Mouse (Mus musculus): ENCODE measurements around the gene Brip1. TPM values are rescaled to one million over a fixed set of nuclear protein-coding genes. Genes with fewer than 3 reads are reported as not detected.

Gene Brip1
- polyA plus RNA-seq, 1 experiment from 2014 or later = 4.9 TPM

- no peak for ATAC-seq
- H3K9ac ChIP-seq (ENCODE audit: low read depth, low read length) = no peak overlapping the region
- no peaks in the 10 kb centered on the region for H3K9me3 ChIP-seq (ENCODE audit: control insufficient read depth)
- H3K4me1 ChIP-seq (replicated peaks; ENCODE audit: control insufficient read depth, insufficient read depth, low read length) = no peaks in the 10 kb centered on the region
- TF ChIP-seq CTCF (IDR thresholded peaks at IDR 0.05; ENCODE audit: low read depth) = no peak
- H3K27ac ChIP-seq (ENCODE audit: low read depth, low read length) = no peak overlapping the region
- no peak overlapping the region for H3K4me3 ChIP-seq (ENCODE audit: low read depth, low read length)
- H3K36me3 ChIP-seq (ENCODE audit: control insufficient read depth, insufficient read depth) = no peaks in the 10 kb centered on the region
- H3K4me2 ChIP-seq (replicated peaks; ENCODE audit: low read depth) = no peak overlapping the region
- no peaks in the 10 kb centered on the region for H3K27me3 ChIP-seq (replicated peaks; ENCODE audit: control insufficient read depth, insufficient read depth, low read length)
These were observed 112.2 kb downstream of the Brip1 start for GRCm38 (mm10) chr11:86088815-86089214.

- H3K4me2 ChIP-seq (replicated peaks; ENCODE audit: low read depth) = no peak overlapping the region
- H3K36me3 ChIP-seq (ENCODE audit: control insufficient read depth, insufficient read depth) = no peaks in the 10 kb centered on the region
- H3K4me3 ChIP-seq (ENCODE audit: low read depth, low read length) = no peak overlapping the region
- 68% methylated on average over 4 of the region's 4 CpGs for WGBS
- no peaks in the 10 kb centered on the region for H3K9me3 ChIP-seq (ENCODE audit: control insufficient read depth)
- ATAC-seq = no peak
- TF ChIP-seq CTCF (IDR thresholded peaks at IDR 0.05; ENCODE audit: low read depth) = no peak
- H3K4me1 ChIP-seq (replicated peaks; ENCODE audit: control insufficient read depth, insufficient read depth, low read length) = no peaks in the 10 kb centered on the region
- H3K27me3 ChIP-seq (replicated peaks; ENCODE audit: control insufficient read depth, insufficient read depth, low read length) = no peaks in the 10 kb centered on the region
- H3K9ac ChIP-seq (ENCODE audit: low read depth, low read length) = no peak overlapping the region
- no peak overlapping the region for H3K27ac ChIP-seq (ENCODE audit: low read depth, low read length)
These were observed 116.5 kb downstream of the Brip1 start for GRCm38 (mm10) chr11:86084522-86084921.

- no peak for TF ChIP-seq CTCF (IDR thresholded peaks at IDR 0.05; ENCODE audit: low read depth)
- Histone ChIP-seq H3K27ac (ENCODE audit: low read depth, low read length) (no peak overlapping the region), H3K9ac (ENCODE audit: low read depth, low read length) (no peak overlapping the region), H3K4me1 (replicated peaks; ENCODE audit: control insufficient read depth, insufficient read depth, low read length) (no peaks in the 10 kb centered on the region), H3K9me3 (ENCODE audit: control insufficient read depth) (no peaks in the 10 kb centered on the region), H3K36me3 (ENCODE audit: control insufficient read depth, insufficient read depth) (no peaks in the 10 kb centered on the region), H3K4me2 (replicated peaks; ENCODE audit: low read depth) (no peak overlapping the region), H3K4me3 (ENCODE audit: low read depth, low read length) (no peak overlapping the region), H3K27me3 (replicated peaks; ENCODE audit: control insufficient read depth, insufficient read depth, low read length) (no peaks in the 10 kb centered on the region)
- WGBS = 86% methylated on average over 8 of the region's 8 CpGs
- no peak for ATAC-seq
These were observed 123.0 kb downstream of the Brip1 start for GRCm38 (mm10) chr11:86078025-86078424.

DNA sequence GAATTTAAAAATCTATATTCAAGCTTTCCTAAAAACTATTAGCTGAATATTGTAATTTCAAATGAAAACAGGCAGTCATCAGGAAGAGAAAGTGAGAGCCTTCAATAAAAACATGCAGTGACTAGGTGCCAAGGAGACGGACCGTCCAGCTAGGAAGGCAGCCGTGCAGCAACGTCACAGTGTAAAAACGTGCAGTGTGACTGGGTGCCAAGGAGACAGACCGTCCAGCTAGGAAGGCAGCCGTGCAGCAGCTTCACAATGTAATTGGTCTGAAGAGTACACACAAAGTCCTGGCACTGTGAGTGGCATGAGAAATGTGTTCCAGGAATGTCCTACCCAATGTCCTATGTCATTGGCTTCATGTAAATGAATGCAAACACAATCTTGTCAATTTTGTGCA, 124.0 kb downstream of the Brip1 start:
- H3K27ac ChIP-seq (ENCODE audit: low read depth, low read length) = no peak overlapping the region
- WGBS = 89% methylated on average over 7 of the region's 7 CpGs
- H3K27me3 ChIP-seq (replicated peaks; ENCODE audit: control insufficient read depth, insufficient read depth, low read length) = no peaks in the 10 kb centered on the region
- H3K9ac ChIP-seq (ENCODE audit: low read depth, low read length) = no peak overlapping the region
- H3K4me3 ChIP-seq (ENCODE audit: low read depth, low read length) = no peak overlapping the region
- H3K9me3 ChIP-seq (ENCODE audit: control insufficient read depth) = no peaks in the 10 kb centered on the region
- no peaks in the 10 kb centered on the region for H3K36me3 ChIP-seq (ENCODE audit: control insufficient read depth, insufficient read depth)
- no peak overlapping the region for H3K4me2 ChIP-seq (replicated peaks; ENCODE audit: low read depth)
- ATAC-seq = no peak
- H3K4me1 ChIP-seq (replicated peaks; ENCODE audit: control insufficient read depth, insufficient read depth, low read length) = no peaks in the 10 kb centered on the region
- TF ChIP-seq CTCF (IDR thresholded peaks at IDR 0.05; ENCODE audit: low read depth) = no peak

DNA sequence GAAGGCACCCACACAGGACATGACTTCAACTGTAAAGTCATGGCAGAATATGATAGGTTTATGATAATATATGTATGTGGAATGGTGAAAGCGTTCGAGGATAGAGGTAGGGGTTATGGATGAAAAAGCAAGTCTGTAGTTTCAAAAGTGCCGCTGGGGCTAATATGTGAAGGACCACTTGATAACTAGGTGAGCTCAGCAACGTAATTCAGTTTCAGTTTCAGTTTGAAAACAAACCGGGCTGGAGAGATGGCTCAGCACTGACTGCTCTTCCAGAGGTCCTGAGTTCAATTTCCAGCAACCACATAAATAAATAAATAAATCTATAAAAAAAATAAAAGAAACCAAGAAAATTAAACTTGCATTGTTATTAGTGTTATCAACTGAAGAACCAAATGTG, 124.6 kb downstream of the Brip1 start:
- no peak overlapping the region for H3K4me2 ChIP-seq (replicated peaks; ENCODE audit: low read depth)
- no peaks in the 10 kb centered on the region for H3K36me3 ChIP-seq (ENCODE audit: control insufficient read depth, insufficient read depth)
- no peaks in the 10 kb centered on the region for H3K27me3 ChIP-seq (replicated peaks; ENCODE audit: control insufficient read depth, insufficient read depth, low read length)
- 87% methylated on average over 5 of the region's 5 CpGs for WGBS
- H3K9ac ChIP-seq (ENCODE audit: low read depth, low read length) = no peak overlapping the region
- ATAC-seq = no peak
- H3K27ac ChIP-seq (ENCODE audit: low read depth, low read length) = no peak overlapping the region
- no peak overlapping the region for H3K4me3 ChIP-seq (ENCODE audit: low read depth, low read length)
- no peaks in the 10 kb centered on the region for H3K4me1 ChIP-seq (replicated peaks; ENCODE audit: control insufficient read depth, insufficient read depth, low read length)
- TF ChIP-seq CTCF (IDR thresholded peaks at IDR 0.05; ENCODE audit: low read depth) = no peak
- no peaks in the 10 kb centered on the region for H3K9me3 ChIP-seq (ENCODE audit: control insufficient read depth)

- WGBS = 75% methylated on average over 1 of the region's 1 CpGs
- H3K9ac ChIP-seq (ENCODE audit: low read depth, low read length) = no peak overlapping the region
- no peaks in the 10 kb centered on the region for H3K9me3 ChIP-seq (ENCODE audit: control insufficient read depth)
- H3K4me1 ChIP-seq (replicated peaks; ENCODE audit: control insufficient read depth, insufficient read depth, low read length) = no peaks in the 10 kb centered on the region
- H3K4me2 ChIP-seq (replicated peaks; ENCODE audit: low read depth) = no peak overlapping the region
- 0 out of 2 replicates have a peak, but pooled peaks have one; percentile 43 for TF ChIP-seq CTCF (IDR thresholded peaks at IDR 0.05; ENCODE audit: low read depth)
- ATAC-seq = no peak
- no peaks in the 10 kb centered on the region for H3K27me3 ChIP-seq (replicated peaks; ENCODE audit: control insufficient read depth, insufficient read depth, low read length)
- H3K36me3 ChIP-seq (ENCODE audit: control insufficient read depth, insufficient read depth) = no peaks in the 10 kb centered on the region
- H3K27ac ChIP-seq (ENCODE audit: low read depth, low read length) = no peak overlapping the region
- no peak overlapping the region for H3K4me3 ChIP-seq (ENCODE audit: low read depth, low read length)
These were observed 125.6 kb downstream of the Brip1 start for GRCm38 (mm10) chr11:86075371-86075770.

- TF ChIP-seq CTCF (IDR thresholded peaks at IDR 0.05; ENCODE audit: low read depth) = no peak
- Histone ChIP-seq H3K4me3 (ENCODE audit: low read depth, low read length) (no peak overlapping the region), H3K4me1 (replicated peaks; ENCODE audit: control insufficient read depth, insufficient read depth, low read length) (no peaks in the 10 kb centered on the region), H3K27ac (ENCODE audit: low read depth, low read length) (no peak overlapping the region), H3K27me3 (replicated peaks; ENCODE audit: control insufficient read depth, insufficient read depth, low read length) (no peaks in the 10 kb centered on the region), H3K9ac (ENCODE audit: low read depth, low read length) (no peak overlapping the region), H3K4me2 (replicated peaks; ENCODE audit: low read depth) (no peak overlapping the region), H3K9me3 (ENCODE audit: control insufficient read depth) (no peaks in the 10 kb centered on the region), H3K36me3 (ENCODE audit: control insufficient read depth, insufficient read depth) (0 out of 2 replicates have a peak, but pooled peaks cover 2% of the 10 kb centered on the region)
- no peak for ATAC-seq
- WGBS = 47% methylated on average over 6 of the region's 6 CpGs
These were observed 132.3 kb downstream of the Brip1 start for GRCm38 (mm10) chr11:86068651-86069050.

All from intestine, postnatal 0 days (tissue).